Mouse (Mus musculus) ZHBTc4 (cell line): ENCODE results near the gene Pla2g7.
A peak's percentile ranks its signal among the peaks of the same experiment; 100 is the strongest.
"Not testable (repeated sequence)": the region's sequence is repeated elsewhere in the genome, so short reads cannot be mapped to it uniquely, and the experiment has no call there.

Experiments used
- DNase-seq: peaks from one replicate; pipeline ENCODE4 v3.0.0-alpha.2; 2011; ENCODE audit warnings: low read depth, low spot score

Pla2g7 gene

GRCm38 (mm10) chr17:43567992-43568888 is at the start of gene Pla2g7:
TSS of gene Pla2g7 (plus strand) at chr17:43568098.
- DNase-seq = peak; percentile 60

DNA sequence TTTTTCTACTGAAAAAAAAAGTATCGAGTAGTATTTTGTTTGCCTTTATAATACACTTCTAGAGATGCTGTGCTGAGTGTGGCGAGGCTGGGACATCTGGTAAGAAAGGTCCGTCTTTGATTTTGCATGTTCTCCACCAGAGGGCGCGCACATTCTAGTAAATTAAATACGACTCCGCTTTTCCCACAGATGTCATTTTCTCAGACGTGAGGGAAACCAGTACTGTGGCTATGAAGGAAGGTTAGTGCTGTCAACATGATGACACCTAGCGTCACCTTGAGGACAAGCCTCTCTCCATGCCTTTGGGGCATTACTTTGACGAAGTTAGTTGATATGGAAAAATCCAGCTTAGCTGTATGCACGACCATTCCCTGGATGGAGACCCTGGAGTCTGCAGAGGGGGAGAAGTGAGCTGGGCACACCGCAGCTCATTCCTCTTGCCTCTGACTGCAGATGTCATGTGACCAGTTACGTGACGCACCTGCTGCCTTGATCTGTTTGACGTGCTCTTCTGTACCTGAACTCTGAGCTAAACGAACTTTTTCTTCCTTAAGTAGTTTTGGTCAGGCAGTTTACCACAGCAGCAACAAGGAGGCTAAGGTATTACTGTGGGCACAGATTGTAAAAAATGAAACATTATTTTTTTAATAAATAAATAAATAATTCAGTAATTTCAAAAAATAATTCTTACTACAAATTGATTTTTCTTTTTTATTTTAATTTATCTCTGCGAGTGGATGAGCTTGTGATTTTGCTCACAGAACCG is 49.1 kb upstream of the Pla2g7 start:
- DNase-seq = peak; percentile 91

DNA sequence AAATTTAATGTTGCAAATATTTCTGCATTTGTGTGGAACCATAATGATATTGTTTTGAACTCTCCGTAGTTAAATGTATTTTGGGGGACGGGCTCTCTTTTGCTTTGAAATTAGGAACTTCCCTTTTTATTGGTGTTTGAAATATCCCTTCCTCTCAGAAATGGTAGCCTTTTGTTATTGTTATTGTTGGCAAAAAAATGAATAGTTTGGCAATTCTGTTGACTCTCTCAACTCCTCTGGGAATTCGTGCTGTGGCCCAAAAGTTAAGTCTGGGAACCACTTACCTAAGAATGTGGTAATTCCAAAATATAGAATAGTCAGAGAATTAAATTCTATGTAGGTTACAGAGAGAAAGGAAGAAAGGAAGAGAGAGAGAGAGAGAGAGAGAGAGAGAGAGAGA is 47.7 kb upstream of the Pla2g7 start:
- no peak for DNase-seq

- no peak for DNase-seq
These were observed 37.4 kb upstream of the Pla2g7 start for GRCm38 (mm10) chr17:43530507-43530906.

DNA sequence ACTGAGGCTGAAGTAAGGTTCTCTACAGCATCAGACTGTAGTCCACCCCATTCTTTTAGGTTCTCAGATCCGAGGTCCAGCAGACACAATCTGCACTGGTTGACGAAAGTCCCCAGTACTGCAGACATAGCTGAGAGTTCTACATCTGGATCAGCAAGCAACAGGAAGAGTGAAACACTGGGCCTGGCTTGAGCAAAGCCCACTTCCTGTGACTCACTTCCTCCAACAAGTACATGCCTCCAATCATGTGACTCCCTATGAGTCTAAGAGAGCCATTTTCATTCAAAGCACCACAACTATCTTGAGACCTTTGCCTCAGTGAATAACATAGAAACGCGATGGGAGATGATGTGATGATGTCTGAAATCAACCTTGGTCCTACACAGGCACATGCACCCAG is 36.7 kb upstream of the Pla2g7 start:
- no peak for DNase-seq

DNA sequence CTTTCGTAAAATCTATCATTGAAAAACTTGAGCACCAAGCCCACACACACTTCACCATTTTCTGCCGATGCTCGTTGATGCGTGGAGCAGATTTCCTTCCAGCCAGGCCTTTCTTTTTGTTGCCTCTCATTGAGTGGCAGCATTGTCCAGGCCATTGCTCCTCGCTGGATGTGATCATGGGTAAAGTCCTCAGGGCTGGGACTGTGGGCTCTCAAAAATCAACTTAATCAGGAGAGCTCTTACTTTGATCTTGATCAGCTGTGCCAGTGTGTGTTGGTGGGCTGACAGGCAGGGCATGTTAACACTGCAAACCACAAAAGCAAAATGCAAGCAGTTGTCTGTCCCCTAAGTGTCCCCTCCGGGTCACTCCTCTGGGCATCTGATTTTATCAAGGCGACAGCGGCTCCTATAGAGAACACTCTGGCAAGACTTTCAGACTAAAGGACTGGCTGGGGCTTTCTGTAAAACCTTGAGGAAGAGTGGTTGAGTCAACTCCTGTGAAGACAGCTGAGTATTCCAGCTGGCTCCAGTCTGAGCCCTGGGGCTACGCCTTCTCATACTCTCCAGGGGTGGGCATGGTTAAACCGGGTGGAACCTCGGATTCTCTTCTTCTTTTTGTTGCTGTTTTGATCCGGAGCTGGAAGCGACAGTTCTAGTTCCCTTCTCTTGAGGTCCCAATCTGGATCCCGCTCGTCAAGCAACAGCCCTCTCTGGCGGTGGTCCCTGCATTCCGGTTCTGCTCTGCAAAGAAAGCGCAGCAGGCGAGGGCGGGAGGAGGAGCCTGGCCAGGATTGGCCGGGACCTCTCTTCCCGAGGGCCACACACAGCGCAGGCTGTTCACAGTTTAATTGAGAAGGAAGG is 33.3 kb upstream of the Pla2g7 start:
- DNase-seq = peak; percentile 92

- DNase-seq = not testable (repeated sequence)
These were observed 31.1 kb upstream of the Pla2g7 start for GRCm38 (mm10) chr17:43536841-43537240.

GRCm38 (mm10) chr17:43538767-43539166 is 29.1 kb upstream of the Pla2g7 start:
- DNase-seq = no peak

DNA sequence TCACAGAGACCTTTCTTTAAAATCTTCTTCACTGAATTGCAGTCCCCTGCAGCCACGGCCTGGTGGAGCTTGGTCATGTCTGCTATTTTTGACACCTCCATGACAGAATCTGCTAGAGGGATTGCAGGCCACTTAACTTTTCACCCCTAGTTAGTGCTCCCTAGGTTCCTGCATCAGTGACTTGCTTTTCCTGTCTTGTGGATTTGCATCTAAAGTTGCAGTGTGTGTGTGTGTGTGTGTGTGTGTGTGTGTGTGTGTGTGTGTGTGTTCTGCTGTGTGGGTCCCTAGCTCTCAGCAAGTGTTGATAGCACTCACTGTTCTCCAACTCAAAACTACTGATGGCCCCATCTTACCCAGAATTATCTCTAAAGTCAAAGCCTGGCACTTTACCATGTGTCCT is 24.4 kb upstream of the Pla2g7 start, which contains the start of gene Ankrd66:
Gene Ankrd66 (minus strand): TSS at position 101 of the 400 bp plus-strand sequence.
- no peak for DNase-seq

- DNase-seq = no peak
These were observed 23.9 kb upstream of the Pla2g7 start for GRCm38 (mm10) chr17:43544040-43544439.

- no peak for DNase-seq
These were observed 16.7 kb upstream of the Pla2g7 start for GRCm38 (mm10) chr17:43551122-43551630.

- no peak for DNase-seq
These were observed 13.1 kb upstream of the Pla2g7 start for GRCm38 (mm10) chr17:43554516-43555403.

- DNase-seq = no peak
These were observed 10.8 kb upstream of the Pla2g7 start for GRCm38 (mm10) chr17:43557104-43557503.

DNA sequence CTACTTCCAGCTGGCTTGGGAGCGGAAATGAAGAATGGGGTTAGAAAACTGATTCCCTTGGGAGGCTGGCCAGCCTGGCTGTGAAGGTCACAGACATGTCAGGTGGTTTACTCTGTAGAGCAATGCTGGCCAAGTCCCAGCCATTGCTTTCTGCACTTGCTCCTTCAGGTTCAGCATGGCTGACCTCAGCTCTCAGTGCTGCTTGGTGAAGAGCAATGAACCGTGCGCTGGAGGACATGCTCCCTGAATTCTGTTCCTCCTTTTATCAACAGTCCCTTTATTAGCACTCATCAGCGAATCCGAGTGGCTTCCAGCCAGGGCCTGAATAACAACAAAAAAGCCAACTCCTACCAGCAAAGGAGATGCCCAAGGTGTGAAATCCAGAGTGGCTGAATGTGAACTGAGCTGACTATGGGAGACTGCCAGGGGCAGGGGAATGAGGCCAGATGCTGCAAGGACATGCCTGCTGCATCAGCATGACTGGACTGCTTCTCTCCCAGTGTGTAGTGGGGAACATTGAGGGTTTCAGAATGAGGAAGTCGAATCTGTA is 10.3 kb upstream of the Pla2g7 start:
- peak; percentile 52 for DNase-seq

DNA sequence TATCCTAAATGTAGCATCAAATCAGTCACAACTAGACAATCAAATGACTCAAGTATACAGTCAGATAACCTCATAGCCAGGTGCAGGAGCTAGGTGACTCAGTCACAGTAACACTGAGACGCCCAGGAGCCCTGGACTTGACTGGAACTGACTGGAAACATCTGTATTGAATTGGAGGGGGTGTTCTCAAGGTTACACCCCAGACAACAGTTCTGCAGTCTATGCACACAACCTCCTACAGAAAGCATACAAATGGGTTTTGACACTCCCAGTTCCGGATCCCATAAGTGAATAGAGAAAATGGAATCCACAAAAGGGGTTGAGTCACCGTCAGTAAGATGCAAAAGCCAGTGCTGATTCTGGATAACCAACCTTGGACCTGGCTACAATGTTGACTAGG is 9.2 kb upstream of the Pla2g7 start:
- DNase-seq = peak; percentile 83

DNA sequence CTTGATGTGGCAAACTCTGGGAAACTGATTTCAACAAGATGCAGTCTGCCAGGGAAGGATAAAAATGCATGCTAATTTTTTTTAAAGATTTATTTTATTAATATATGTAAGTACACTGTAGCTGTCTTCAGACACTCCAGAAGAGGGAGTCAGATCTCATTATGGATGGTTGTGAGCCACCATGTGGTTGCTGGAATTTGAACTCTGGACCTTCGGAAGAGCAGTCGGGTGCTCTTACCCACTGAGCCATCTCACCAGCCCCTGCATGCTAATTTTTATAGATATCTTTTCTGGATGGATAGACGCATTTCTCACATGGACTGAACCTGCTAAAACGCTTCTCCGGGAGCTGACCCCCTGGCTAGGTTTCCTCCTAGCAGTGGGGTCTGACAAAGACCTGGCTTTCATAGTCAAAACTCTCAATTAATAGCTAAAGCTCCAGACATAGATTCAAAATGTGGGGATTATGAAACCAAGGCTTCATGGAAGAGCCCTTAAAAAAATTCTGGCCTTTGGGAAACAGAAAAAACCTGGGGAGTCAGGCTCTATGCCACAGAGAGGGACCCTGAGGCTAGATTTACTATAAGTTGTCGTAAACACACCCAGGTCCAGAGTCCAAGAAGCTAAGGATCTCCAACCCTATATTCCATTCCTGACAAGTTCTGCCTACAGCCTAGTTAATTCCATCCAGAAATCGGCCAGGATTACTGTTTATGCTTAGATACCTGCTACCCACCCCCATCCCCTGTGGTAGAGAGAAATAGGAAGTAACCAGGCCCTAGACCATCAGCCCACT is 4.5 kb upstream of the Pla2g7 start:
- DNase-seq = no peak

- no peak for DNase-seq
These were observed 306 bp upstream of the Pla2g7 start for GRCm38 (mm10) chr17:43567593-43567991.

- DNase-seq = no peak
These were observed 1.4 kb downstream of the Pla2g7 start for GRCm38 (mm10) chr17:43569287-43569686.

- no peak for DNase-seq
These were observed 5.8 kb downstream of the Pla2g7 start for GRCm38 (mm10) chr17:43573624-43574073.
